Mouse (Mus musculus): ENCODE results near the gene Gsta4.
A peak's percentile ranks its signal among the peaks of the same experiment; 100 is the strongest.

GRCm38 (mm10) chr9:78191736-78192135 lies 9.2 kb downstream of the Gsta4 start:
- TF ChIP-seq CTCF (IDR thresholded peaks at IDR 0.05), result peak; percentile 21; the same call in 1 of the 2 replicates
- TF ChIP-seq EP300 (IDR thresholded peaks at IDR 0.05), result no peak
